Mouse (Mus musculus) MN1 (cell line): ENCODE measurements around the gene Fancd2.

Experiments
- DNase-seq: peaks from one replicate; pipeline ENCODE4 v3.0.0-alpha.2; 2016; ENCODE audit warnings: low spot score

The Fancd2 gene

GRCm38 (mm10) chr6:113523420-113523819 lies 8.1 kb upstream of the Fancd2 start:
- DNase-seq = no peak

- peak; percentile 6 for DNase-seq
Measured at GRCm38 (mm10) chr6:113531840-113532404, 440 bp downstream of the Fancd2 start.

DNA sequence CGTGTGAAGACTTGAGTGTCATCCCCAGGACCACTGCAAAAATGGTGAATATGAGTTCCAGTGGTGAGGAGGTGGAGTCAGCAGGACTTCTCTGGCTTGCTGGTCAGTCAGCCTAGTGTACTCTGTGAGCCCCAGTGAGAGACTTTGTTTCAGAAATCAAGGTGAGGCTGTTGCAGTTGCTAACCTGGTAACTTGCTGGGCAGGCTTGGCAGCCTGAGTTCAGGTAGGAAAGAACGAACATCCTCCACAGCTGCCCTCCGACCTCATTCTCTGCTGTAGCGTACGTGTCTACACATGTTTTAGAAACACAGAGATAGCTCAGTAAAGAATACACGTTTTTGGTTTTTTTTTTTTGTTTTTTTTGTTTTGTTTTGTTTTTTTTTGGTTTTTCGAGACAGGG lies 3.4 kb downstream of the Fancd2 start:
- no peak for DNase-seq

GRCm38 (mm10) chr6:113541610-113542009 lies 10.1 kb downstream of the Fancd2 start:
- DNase-seq = no peak

- no peak for DNase-seq
Measured at GRCm38 (mm10) chr6:113543906-113544481, 12.5 kb downstream of the Fancd2 start.

- no peak for DNase-seq
Measured at GRCm38 (mm10) chr6:113559736-113560135, 28.3 kb downstream of the Fancd2 start.

- DNase-seq = peak; percentile 6
Measured at GRCm38 (mm10) chr6:113564557-113564956, 33.1 kb downstream of the Fancd2 start.

DNA sequence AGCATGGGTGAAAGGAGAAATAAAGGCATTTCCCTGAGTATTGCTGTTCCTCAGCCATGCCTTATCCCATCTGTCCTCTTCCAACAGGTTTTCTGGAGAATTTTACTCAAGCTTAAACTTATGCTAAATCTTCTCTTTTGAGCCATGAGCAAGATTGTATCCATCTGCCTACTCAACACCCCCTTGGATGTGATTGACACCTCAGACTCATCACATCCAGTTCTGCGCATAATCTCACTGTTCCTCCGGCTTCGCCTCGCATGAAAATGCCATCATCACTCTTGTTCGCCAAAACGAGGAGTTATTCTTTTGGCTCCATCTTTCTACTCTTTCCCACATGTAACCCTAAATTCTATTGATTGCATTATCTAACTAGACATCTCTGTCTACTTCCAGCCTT lies 44.6 kb downstream of the Fancd2 start:
- DNase-seq = no peak

DNA sequence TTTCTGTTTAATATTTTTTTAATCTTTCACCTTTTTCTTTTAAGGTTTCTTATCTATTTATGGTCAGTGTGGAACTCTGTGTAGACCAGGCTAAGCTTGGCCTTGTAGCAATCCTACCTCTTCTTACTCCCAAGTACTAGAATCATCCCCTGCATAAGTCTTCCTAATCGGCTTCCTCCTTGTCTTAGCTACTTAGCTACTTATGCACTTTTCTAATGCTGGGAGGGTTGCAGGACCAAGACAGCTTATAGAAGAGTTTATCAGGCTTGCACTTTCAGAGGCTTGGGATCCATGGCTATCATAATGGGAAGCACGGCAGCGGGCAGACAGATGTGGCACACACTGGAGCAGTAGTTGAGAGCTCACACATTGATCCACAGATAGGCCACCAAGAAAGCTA lies 47.8 kb downstream of the Fancd2 start:
- DNase-seq = no peak

DNA sequence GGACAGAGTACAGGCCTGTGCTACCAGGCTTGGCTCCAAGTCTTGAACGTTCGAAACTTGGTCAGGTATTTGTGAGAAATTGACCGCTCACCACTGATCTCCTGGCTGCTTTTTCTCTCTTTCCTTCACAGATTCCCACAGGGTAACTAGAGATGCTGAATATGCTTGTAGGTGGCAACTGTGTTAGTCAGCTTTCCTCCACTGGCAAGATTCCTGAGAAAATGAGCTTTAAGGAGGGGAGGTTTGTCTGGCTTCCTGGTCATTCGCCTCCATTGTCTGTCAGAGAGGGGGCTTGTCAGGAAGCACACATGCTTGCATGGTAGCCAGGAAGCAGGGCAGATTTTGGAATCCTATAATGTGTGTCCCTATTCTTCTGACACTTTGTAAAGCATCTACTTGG lies 51.5 kb downstream of the Fancd2 start:
- DNase-seq = no peak

DNA sequence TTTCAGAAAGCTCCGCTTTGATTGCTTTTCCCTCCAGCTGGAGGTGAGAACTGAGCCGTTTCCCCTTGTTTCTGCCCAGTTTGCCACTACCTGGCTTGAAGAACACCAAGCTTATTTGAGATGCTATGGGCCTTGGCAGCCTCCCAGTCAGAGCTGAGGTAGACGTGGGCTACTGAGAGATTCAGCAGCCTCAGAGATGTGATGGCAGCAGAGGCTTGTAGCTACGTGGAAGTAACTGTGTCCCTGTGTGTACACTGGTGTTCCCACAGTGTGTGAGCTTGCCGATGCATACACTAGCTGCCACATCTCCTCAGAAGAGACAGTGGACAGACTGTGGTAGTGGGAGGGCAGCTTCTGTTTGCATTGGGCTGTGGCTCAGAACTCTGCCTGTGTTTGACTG lies 53.6 kb downstream of the Fancd2 start:
- DNase-seq = no peak

GRCm38 (mm10) chr6:113586466-113587183 lies 55.1 kb downstream of the Fancd2 start:
- DNase-seq = peak; percentile 69

GRCm38 (mm10) chr6:113592637-113593036 lies 61.2 kb downstream of the Fancd2 start:
- DNase-seq = no peak

GRCm38 (mm10) chr6:113597945-113598344 lies 66.5 kb downstream of the Fancd2 start:
- DNase-seq = no peak

DNA sequence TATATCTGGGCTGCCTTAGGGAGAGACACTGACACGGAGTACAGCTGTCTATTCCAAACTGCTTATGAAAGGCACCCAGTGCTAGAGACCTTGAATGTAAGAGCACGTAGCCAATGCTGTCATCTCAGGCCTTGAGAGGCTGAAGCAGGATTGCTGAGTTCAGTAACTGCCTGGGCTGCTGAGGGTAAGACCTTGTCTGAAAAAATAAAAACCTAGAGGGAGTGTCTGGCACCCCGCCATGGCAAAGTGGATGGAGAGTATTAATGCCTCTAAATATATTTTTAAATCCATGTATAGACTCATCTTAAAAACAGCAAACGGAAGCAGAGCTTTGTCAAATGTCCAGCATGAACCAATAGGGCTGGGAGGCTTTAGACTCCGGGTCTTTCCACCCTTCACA lies 68.4 kb downstream of the Fancd2 start:
- no peak for DNase-seq

GRCm38 (mm10) chr6:113600543-113601139 lies 69.2 kb downstream of the Fancd2 start, which contains the start of gene Fancd2os:
TSS of gene Fancd2os (minus strand) at chr6:113600715.
- DNase-seq = peak; percentile 36

DNA sequence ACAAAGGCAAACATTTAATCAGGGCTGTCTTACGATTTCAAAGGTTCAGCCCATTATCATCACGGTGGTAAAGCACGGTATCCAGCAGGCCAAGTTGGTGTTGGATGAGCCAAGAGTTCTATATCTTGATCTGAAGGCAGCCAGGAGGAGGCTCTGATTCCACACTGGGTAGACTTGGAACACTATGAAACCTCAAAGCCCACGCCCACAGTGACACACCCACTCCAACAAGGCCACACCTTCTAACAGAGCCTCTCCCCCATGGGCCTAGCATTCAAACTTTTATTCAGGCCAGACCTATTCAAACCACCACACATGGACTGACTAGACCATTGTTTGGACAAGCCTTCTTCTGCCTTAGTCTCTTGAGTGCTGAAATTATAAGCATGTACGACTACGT lies 71.3 kb downstream of the Fancd2 start:
- DNase-seq = no peak

GRCm38 (mm10) chr6:113603993-113604392 lies 72.5 kb downstream of the Fancd2 start:
- no peak for DNase-seq

- DNase-seq = peak; percentile 86
Measured at GRCm38 (mm10) chr6:113604432-113605223, 73.1 kb downstream of the Fancd2 start, which contains the start of gene Brk1. TSS of gene Brk1 (plus strand) at chr6:113604772.

- no peak for DNase-seq
Measured at GRCm38 (mm10) chr6:113605224-113605545, 73.7 kb downstream of the Fancd2 start.

DNA sequence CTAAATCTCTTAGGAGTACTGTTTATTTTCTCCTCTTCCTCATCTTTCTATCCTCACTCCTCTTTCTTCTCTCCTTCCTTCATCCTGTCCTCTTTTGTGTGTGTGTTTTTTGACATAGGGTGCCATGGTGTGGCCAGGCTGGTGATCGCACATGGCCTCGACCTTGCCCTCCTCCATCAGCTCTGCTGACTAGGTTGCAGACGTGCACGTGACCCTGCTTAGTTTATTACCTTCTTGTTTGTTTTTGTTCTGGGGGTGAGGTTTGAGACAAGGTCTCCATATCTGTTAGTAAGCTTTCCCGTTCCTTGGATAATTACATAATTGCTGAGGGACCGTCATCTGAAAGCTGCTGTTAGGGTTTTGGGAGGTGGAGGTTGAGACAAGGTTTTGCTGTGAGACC lies 77.4 kb downstream of the Fancd2 start:
- no peak for DNase-seq

- no peak for DNase-seq
Measured at GRCm38 (mm10) chr6:113609293-113609692, 77.8 kb downstream of the Fancd2 start.
